Mouse (Mus musculus): ENCODE results near the gene Spata18. TPM values are rescaled to one million over a fixed set of nuclear protein-coding genes. Genes with fewer than 3 reads are reported as not detected.

Gene Spata18
- polyA plus RNA-seq, 1 experiment: not detected

DNA sequence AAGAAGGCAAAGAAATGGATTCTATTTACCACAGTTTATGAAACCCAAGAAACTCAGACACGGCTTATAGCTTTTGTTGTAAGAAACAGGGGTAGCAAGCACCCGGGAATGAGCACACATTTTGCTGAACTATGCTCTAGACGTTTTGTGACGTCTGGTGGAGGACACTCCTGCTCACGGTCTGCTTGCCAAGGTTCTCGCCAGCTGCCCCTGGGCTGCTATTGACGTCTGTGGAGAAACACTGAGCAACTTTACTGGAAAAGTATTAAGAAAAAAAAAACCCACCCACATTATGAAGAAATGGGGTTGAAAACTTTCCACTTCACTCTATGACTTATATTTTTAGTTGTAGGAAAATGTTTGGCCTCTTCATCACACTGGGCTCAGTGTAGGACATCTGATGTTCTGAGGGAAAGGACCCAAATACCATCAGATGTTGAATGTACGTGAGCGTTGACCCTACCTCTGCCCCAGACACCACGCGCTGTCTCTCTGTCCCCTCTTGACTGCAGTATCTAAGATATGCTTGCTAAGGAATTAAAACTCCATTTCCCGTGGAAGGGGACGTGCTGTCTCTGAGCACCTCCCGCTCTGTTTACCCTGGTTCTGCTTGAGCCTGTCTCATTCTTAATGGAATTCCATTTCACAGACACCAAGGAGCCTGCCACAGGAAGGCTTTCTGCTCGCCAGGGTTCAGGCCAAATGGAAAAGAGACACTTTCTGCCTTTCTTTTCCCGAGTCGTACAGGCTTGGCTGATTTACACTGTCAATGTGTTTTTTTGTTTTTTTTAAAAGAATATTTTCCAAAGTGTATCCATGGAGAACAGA, 50.1 kb downstream of the Spata18 start:
- Histone ChIP-seq H3K4me3 (no peak overlapping the region), H3K4me2 (ENCODE audit: low read depth) (no peak overlapping the region), H3K79me2 (ENCODE audit: control insufficient read depth, insufficient read depth) (no peaks in the 10 kb centered on the region), H3K36me3 (ENCODE audit: control insufficient read depth, insufficient read depth) (no peaks in the 10 kb centered on the region), H3K27me3 (ENCODE audit: control insufficient read depth, insufficient read depth, insufficient read length) (no peaks in the 10 kb centered on the region), H3ac (ENCODE audit: control insufficient read depth, insufficient read length) (no peak overlapping the region)
- TF ChIP-seq POLR2AphosphoS2 (IDR thresholded peaks at IDR 0.05; ENCODE audit: insufficient read length, low read depth) (no peak), POLR2A (IDR thresholded peaks at IDR 0.05; ENCODE audit: insufficient read length, low read depth) (no peak), SRF (IDR thresholded peaks at IDR 0.05; ENCODE audit: control insufficient read depth, insufficient read length, low read depth) (no peak), USF1 (IDR thresholded peaks at IDR 0.05; ENCODE audit: low read depth) (no peak), REST (IDR thresholded peaks at IDR 0.05; ENCODE audit: insufficient read depth, insufficient read length) (no peak), CEBPB (IDR thresholded peaks at IDR 0.05; ENCODE audit: insufficient read depth, poor library complexity, severe bottlenecking) (no peak), MYOD1 (IDR thresholded peaks at IDR 0.05; ENCODE audit: control insufficient read depth in 1 of 3, insufficient read length in 2 of 3, low read depth in 2 of 3) (no peak), TCF3 (IDR thresholded peaks at IDR 0.05; ENCODE audit: insufficient read length, low read depth) (no peak), E2F4 (IDR thresholded peaks at IDR 0.05; ENCODE audit: insufficient read depth) (no peak), MAX (IDR thresholded peaks at IDR 0.05; ENCODE audit: low read depth) (no peak)

DNA sequence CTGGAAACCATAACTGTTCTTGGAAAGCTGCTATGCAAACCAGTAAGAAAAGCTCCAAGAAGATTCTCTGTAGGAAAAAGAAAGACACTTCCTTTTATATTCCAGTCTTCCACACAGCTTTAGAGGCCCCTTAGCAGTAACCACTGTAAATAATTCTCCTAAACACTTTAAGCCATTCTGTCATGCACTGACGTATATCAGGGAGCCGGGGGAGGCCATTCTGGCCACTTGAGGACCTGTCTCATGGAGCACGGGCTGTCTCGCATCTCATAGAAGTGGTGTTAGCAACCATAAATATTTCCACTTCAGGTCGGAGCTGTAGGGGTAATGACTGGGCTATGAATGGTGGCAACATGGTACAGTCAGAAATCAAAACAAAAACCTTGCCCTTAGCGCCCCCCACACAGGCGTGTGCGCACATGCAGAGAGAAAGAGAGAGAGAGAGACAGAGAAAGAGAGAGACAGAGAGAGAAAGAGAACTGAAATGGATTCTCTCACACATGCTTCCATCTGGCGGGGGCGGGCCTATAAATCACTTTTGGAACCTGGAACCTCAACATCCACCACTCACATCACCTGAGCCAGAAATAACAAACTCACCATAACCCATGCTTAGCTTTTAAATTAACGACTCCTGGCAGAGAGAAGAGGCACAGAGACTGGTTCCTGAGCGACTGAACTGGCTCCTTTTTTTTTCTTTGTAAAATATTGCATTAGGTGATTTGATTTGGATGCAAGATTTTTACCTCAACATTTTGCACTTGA, 50.9 kb downstream of the Spata18 start:
- Histone ChIP-seq H3K27me3 (ENCODE audit: control insufficient read depth, insufficient read depth, insufficient read length) (no peaks in the 10 kb centered on the region), H3K79me2 (ENCODE audit: control insufficient read depth, insufficient read depth) (no peaks in the 10 kb centered on the region), H3K4me2 (ENCODE audit: low read depth) (no peak overlapping the region), H3ac (ENCODE audit: control insufficient read depth, insufficient read length) (no peak overlapping the region), H3K4me3 (no peak overlapping the region), H3K36me3 (ENCODE audit: control insufficient read depth, insufficient read depth) (no peaks in the 10 kb centered on the region)
- TF ChIP-seq USF1 (IDR thresholded peaks at IDR 0.05; ENCODE audit: low read depth) (no peak), POLR2AphosphoS2 (IDR thresholded peaks at IDR 0.05; ENCODE audit: insufficient read length, low read depth) (no peak), TCF3 (IDR thresholded peaks at IDR 0.05; ENCODE audit: insufficient read length, low read depth) (no peak), SRF (IDR thresholded peaks at IDR 0.05; ENCODE audit: control insufficient read depth, insufficient read length, low read depth) (no peak), MYOD1 (IDR thresholded peaks at IDR 0.05; ENCODE audit: control insufficient read depth in 1 of 3, insufficient read length in 2 of 3, low read depth in 2 of 3) (no peak), E2F4 (IDR thresholded peaks at IDR 0.05; ENCODE audit: insufficient read depth) (no peak)

DNA sequence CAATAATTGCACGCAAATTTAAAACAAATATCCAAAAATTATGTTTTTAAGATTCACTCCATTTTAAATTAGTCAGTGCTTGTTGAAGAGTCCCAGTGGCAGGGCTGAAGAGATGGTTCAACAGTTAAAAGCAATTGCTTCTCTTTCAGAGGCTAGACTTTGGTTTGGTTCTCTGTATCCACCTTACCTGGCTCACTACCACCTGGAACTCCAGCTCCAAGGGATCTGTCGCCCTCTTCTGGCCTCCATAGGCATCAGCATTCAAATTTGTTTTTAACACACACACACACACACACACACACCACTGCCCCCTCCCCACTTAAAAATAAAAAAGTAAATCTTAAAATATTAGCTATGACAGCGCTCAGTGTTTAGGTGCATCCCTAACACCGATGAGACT, 51.9 kb downstream of the Spata18 start:
- Histone ChIP-seq H3K36me3 (ENCODE audit: control insufficient read depth, insufficient read depth) (no peaks in the 10 kb centered on the region), H3K4me3 (no peak overlapping the region), H3K27me3 (ENCODE audit: control insufficient read depth, insufficient read depth, insufficient read length) (no peaks in the 10 kb centered on the region), H3K4me2 (ENCODE audit: low read depth) (no peak overlapping the region), H3K79me2 (ENCODE audit: control insufficient read depth, insufficient read depth) (no peaks in the 10 kb centered on the region), H3ac (ENCODE audit: control insufficient read depth, insufficient read length) (no peak overlapping the region)
- TF ChIP-seq CEBPB (IDR thresholded peaks at IDR 0.05; ENCODE audit: insufficient read depth, poor library complexity, severe bottlenecking) (no peak), REST (IDR thresholded peaks at IDR 0.05; ENCODE audit: insufficient read depth, insufficient read length) (no peak), POLR2AphosphoS2 (IDR thresholded peaks at IDR 0.05; ENCODE audit: insufficient read length, low read depth) (no peak), USF1 (IDR thresholded peaks at IDR 0.05; ENCODE audit: low read depth) (no peak), MYOG (IDR thresholded peaks at IDR 0.05; ENCODE audit: control insufficient read depth in 1 of 3, insufficient read depth in 1 of 3, insufficient read length in 2 of 3, low read depth in 2 of 3) (no peak), MYOD1 (IDR thresholded peaks at IDR 0.05; ENCODE audit: control insufficient read depth in 1 of 3, insufficient read length in 2 of 3, low read depth in 2 of 3) (no peak), TCF3 (IDR thresholded peaks at IDR 0.05; ENCODE audit: insufficient read length, low read depth) (no peak), E2F4 (IDR thresholded peaks at IDR 0.05; ENCODE audit: insufficient read depth) (no peak), MAX (IDR thresholded peaks at IDR 0.05; ENCODE audit: low read depth) (no peak), POLR2A (IDR thresholded peaks at IDR 0.05; ENCODE audit: insufficient read length, low read depth) (no peak), TCF12 (IDR thresholded peaks at IDR 0.05; ENCODE audit: insufficient read depth, poor library complexity, severe bottlenecking) (no peak), SRF (IDR thresholded peaks at IDR 0.05; ENCODE audit: control insufficient read depth, insufficient read length, low read depth) (no peak)

DNA sequence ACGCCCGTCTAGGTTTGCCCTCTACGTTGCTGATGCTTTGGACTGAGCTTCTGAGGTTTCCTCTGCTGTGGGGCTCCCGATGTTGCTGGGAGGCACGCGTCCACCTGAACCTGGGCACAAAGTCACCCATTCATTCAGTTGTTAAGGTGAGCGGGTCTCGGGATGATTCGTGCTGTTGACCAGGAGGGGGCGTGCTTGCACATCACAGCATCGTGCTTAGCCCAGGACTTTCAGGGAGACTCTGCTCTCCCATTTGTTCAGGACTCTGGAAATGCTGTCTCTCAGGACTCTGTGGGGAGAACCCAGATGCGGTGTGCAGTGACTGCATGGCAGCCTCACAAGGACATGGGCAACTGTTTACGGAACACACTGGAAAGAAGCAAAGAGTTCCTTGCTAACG, 53.1 kb downstream of the Spata18 start:
- H3K36me3 ChIP-seq (ENCODE audit: control insufficient read depth, insufficient read depth): no peaks in the 10 kb centered on the region
- H3ac ChIP-seq (ENCODE audit: control insufficient read depth, insufficient read length): no peak overlapping the region
- TF ChIP-seq TCF12 (IDR thresholded peaks at IDR 0.05; ENCODE audit: insufficient read depth, poor library complexity, severe bottlenecking) (no peak), REST (IDR thresholded peaks at IDR 0.05; ENCODE audit: insufficient read depth, insufficient read length) (no peak), USF1 (IDR thresholded peaks at IDR 0.05; ENCODE audit: low read depth) (no peak), CEBPB (IDR thresholded peaks at IDR 0.05; ENCODE audit: insufficient read depth, poor library complexity, severe bottlenecking) (no peak), MAX (IDR thresholded peaks at IDR 0.05; ENCODE audit: low read depth) (no peak), MYOD1 (IDR thresholded peaks at IDR 0.05; ENCODE audit: control insufficient read depth in 1 of 3, insufficient read length in 2 of 3, low read depth in 2 of 3) (no peak), MYOG (IDR thresholded peaks at IDR 0.05; ENCODE audit: control insufficient read depth in 1 of 3, insufficient read depth in 1 of 3, insufficient read length in 2 of 3, low read depth in 2 of 3) (no peak), POLR2A (IDR thresholded peaks at IDR 0.05; ENCODE audit: insufficient read length, low read depth) (no peak)
- no peaks in the 10 kb centered on the region for H3K79me2 ChIP-seq (ENCODE audit: control insufficient read depth, insufficient read depth)
- no peaks in the 10 kb centered on the region for H3K27me3 ChIP-seq (ENCODE audit: control insufficient read depth, insufficient read depth, insufficient read length)
- no peak overlapping the region for H3K4me2 ChIP-seq (ENCODE audit: low read depth)
- H3K4me3 ChIP-seq: no peak overlapping the region

Measured in myocyte (in vitro differentiated cells).